Mouse (Mus musculus) limb, embryonic 14.5 days (tissue): ENCODE measurements around the gene Myo18b. TPM values are rescaled to one million over a fixed set of nuclear protein-coding genes. Genes with fewer than 3 reads are reported as not detected.

ENCODE experiments used
- ATAC-seq: fragments of 200-750 bp; cut with Nextera tagmentation; 2 replicates; pipeline ENCODE4 v1.8.0; 2017; ENCODE audit warnings: low read depth, moderate number of reproducible peaks, moderate TSS enrichment; ENCODE audit not compliant: low FRiP score
- DNase-seq: peaks from one replicate; pipeline ENCODE4 v3.0.0-alpha.2; 2015; ENCODE audit warnings: low spot score
- H3K27ac ChIP-seq: fragments of 300-500 bp; sonication (generic); replicated peaks from 2 replicates; pipeline ENCODE4 v1.5.1; 2014; ENCODE audit warnings: low read depth, mild to moderate bottlenecking, low read length, moderate library complexity, mixed read lengths
- H3K27me3 ChIP-seq: fragments of 300-500 bp; sonication (generic); 2 replicates; pipeline ENCODE4 v1.6.1; 2014; ENCODE audit warnings: low read length, mixed read lengths; ENCODE audit not compliant: control insufficient read depth, insufficient read depth
- H3K36me3 ChIP-seq: fragments of 300-500 bp; sonication (generic); 2 replicates; pipeline ENCODE4 v1.6.1; 2014; ENCODE audit warnings: mild to moderate bottlenecking, low read length, moderate library complexity, mixed read lengths; ENCODE audit not compliant: control insufficient read depth, insufficient read depth
- H3K4me1 ChIP-seq: fragments of 300-500 bp; sonication (generic); 2 replicates; pipeline ENCODE4 v1.6.1; 2014; ENCODE audit warnings: antibody characterized with exemption, low read length, mixed read lengths; ENCODE audit not compliant: control insufficient read depth, insufficient read depth
- H3K4me2 ChIP-seq: fragments of 300-500 bp; sonication (generic); replicated peaks from 2 replicates; pipeline ENCODE4 v1.6.1; 2014; ENCODE audit warnings: low read depth, mild to moderate bottlenecking, low read length, moderate library complexity; ENCODE audit not compliant: severe bottlenecking
- H3K4me3 ChIP-seq: fragments of 300-500 bp; sonication (generic); replicated peaks from 2 replicates; pipeline ENCODE4 v1.5.1; 2014; ENCODE audit warnings: low read length
- H3K9ac ChIP-seq: fragments of 300-500 bp; sonication (generic); 2 replicates; pipeline ENCODE4 v1.6.1; 2014; ENCODE audit warnings: mild to moderate bottlenecking, low read depth, low read length, moderate library complexity; ENCODE audit not compliant: severe bottlenecking
- H3K9me3 ChIP-seq: fragments of 300-500 bp; sonication (generic); 2 replicates; pipeline ENCODE4 v1.6.1; 2016; ENCODE audit warnings: low read length; ENCODE audit not compliant: control insufficient read depth
- POLR2A ChIP-seq: fragments of 200-500 bp; IDR thresholded peaks from 2 replicates; pipeline ENCODE4 v1.8.0; 2012; ENCODE audit warnings: inconsistent platforms, mild to moderate bottlenecking, moderate library complexity, borderline replicate concordance; ENCODE audit not compliant: insufficient read depth, insufficient read length; ENCODE audit errors: extremely low read depth
- WGBS: fragments of 180-500 bp; shearing (Covaris S2); extraction: QIAGEN DNeasy Blood & Tissue Kit; methylation state at CpG from one replicate; pipeline ENCODE4 v1.1.7; 2014; 5-methylcytosine and 5-hydroxymethylcytosine counted together
- polyA plus RNA-seq, 2 experiments: library from polyadenylated mRNA; depleted of rRNA in 1 of 2; stranded (reverse) in 1 of 2; unstranded in 1 of 2; fragments of >200 nt; fragmentation: Nextera tagmentation in 1 of 2; extraction: Ambion mirVana in 1 of 2; gene quantifications; 2 replicates each; pipeline versions ENCODE4 v1.2.1 to v1.2.3; 2012 to 2014

The Myo18b gene
- polyA plus RNA-seq, 2 experiments: 3.7 to 6.5 TPM

GRCm38 (mm10) chr5:112652036-112652435, 244.1 kb downstream of the Myo18b start:
- H3K4me1 ChIP-seq: peaks cover 10% of the 10 kb centered on the region
- 82% methylated on average over 4 of the region's 4 CpGs for WGBS
- peaks cover 9% of the 10 kb centered on the region for H3K27me3 ChIP-seq
- TF ChIP-seq POLR2A: no peak
- no peaks in the 10 kb centered on the region for H3K9me3 ChIP-seq
- H3K27ac ChIP-seq: no peak overlapping the region
- H3K9ac ChIP-seq: no peak overlapping the region
- no peak overlapping the region for H3K4me2 ChIP-seq
- ATAC-seq: no peak
- DNase-seq: no peak
- H3K4me3 ChIP-seq: no peak overlapping the region
- H3K36me3 ChIP-seq: no peaks in the 10 kb centered on the region

- H3K9ac ChIP-seq: no peak overlapping the region
- no peak overlapping the region for H3K4me2 ChIP-seq
- H3K36me3 ChIP-seq: no peaks in the 10 kb centered on the region
- H3K27ac ChIP-seq: no peak overlapping the region
- no peak for TF ChIP-seq POLR2A
- WGBS: 79% methylated on average over 6 of the region's 6 CpGs
- no peaks in the 10 kb centered on the region for H3K27me3 ChIP-seq
- H3K4me1 ChIP-seq: no peaks in the 10 kb centered on the region
- no peaks in the 10 kb centered on the region for H3K9me3 ChIP-seq
- DNase-seq (no peak), ATAC-seq (no peak)
- no peak overlapping the region for H3K4me3 ChIP-seq
Measured at GRCm38 (mm10) chr5:112649164-112649702, 246.9 kb downstream of the Myo18b start.

GRCm38 (mm10) chr5:112646871-112647270, 249.3 kb downstream of the Myo18b start:
- Histone ChIP-seq H3K9me3 (no peaks in the 10 kb centered on the region), H3K4me1 (no peaks in the 10 kb centered on the region), H3K4me3 (no peak overlapping the region), H3K4me2 (no peak overlapping the region), H3K27me3 (no peaks in the 10 kb centered on the region), H3K9ac (no peak overlapping the region), H3K36me3 (no peaks in the 10 kb centered on the region), H3K27ac (no peak overlapping the region)
- ATAC-seq: no peak
- WGBS: 91% methylated on average over 2 of the region's 2 CpGs
- no peak for DNase-seq
- TF ChIP-seq POLR2A: no peak

- WGBS: 83% methylated on average over 2 of the region's 2 CpGs
- no peaks in the 10 kb centered on the region for H3K4me1 ChIP-seq
- no peak overlapping the region for H3K27ac ChIP-seq
- H3K9me3 ChIP-seq: no peaks in the 10 kb centered on the region
- H3K9ac ChIP-seq: no peak overlapping the region
- no peaks in the 10 kb centered on the region for H3K36me3 ChIP-seq
- no peak overlapping the region for H3K4me3 ChIP-seq
- DNase-seq (no peak), ATAC-seq (no peak)
- no peak for TF ChIP-seq POLR2A
- no peak overlapping the region for H3K4me2 ChIP-seq
- H3K27me3 ChIP-seq: no peaks in the 10 kb centered on the region
Measured at GRCm38 (mm10) chr5:112645535-112645934, 250.6 kb downstream of the Myo18b start.

GRCm38 (mm10) chr5:112643533-112644272, 252.5 kb downstream of the Myo18b start:
- H3K4me1 ChIP-seq: no peaks in the 10 kb centered on the region
- no peak for TF ChIP-seq POLR2A
- DNase-seq (no peak), ATAC-seq (no peak)
- no peak overlapping the region for H3K4me2 ChIP-seq
- H3K9me3 ChIP-seq: no peaks in the 10 kb centered on the region
- WGBS: 55% methylated on average over 20 of the region's 20 CpGs
- H3K27me3 ChIP-seq: no peaks in the 10 kb centered on the region
- H3K9ac ChIP-seq: no peak overlapping the region
- H3K27ac ChIP-seq: no peak overlapping the region
- H3K4me3 ChIP-seq: no peak overlapping the region
- no peaks in the 10 kb centered on the region for H3K36me3 ChIP-seq
